Mouse (Mus musculus) heart, adult 2 months (tissue): ENCODE data around the gene Itga7.

Source experiments
- CTCF ChIP-seq: fragments of 200-600 bp; IDR thresholded peaks from 2 replicates; pipeline ENCODE4 v1.8.1; 2022; ENCODE audit warnings: antibody characterized with exemption, mild to moderate bottlenecking, moderate library complexity
- POLR2A ChIP-seq: fragments of 200-500 bp; IDR thresholded peaks from 2 replicates; pipeline ENCODE4 v1.6.1; 2011; ENCODE audit warnings: mild to moderate bottlenecking, low read depth, low read length, control low read depth; ENCODE audit not compliant: insufficient read depth

- TF ChIP-seq CTCF (no peak), POLR2A (no peak)
Measured at GRCm38 (mm10) chr10:128976395-128976794, 42.8 kb downstream of the Itga7 start.
